ENCODE assay signal across 1 mouse cellular context in the genomic region with DNA sequence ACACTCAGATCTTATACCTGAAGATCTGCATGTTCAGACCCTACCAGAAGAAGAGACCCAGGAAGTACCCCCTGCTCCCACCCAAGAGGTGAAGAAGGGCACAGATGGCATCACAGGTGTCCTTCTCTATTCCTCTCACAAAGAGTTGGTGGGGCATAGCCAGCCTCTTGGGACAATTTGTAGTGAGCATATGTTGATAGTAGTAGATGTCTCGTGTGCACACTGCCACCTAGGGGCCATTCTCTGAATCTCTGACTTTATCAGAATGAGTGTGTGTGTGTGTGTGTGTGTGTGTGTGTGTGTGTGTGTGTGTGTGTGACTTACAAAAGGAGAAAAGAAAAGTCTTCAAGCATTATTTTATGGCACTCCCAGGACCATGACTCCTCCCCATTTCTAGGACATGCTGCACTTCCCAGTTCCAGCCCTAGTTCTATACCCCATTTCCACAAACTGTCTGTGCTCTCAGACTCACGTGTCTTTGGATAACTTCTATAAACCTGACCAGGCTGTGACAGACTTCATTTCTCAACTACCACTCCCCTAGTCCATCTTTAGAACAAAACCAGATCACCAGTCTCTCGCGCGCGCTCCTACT.
TF ChIP-seq lines count a peak whose summit lies in the region.

No protein-coding gene starts in this region.

TF ChIP-seq in CH12.LX, 34 proteins besides CTCF, POLR2A, EP300 and RAD21:
- TF ChIP-seq SMC3 (IDR thresholded peaks at IDR 0.05; ENCODE audit: low read depth, low read length) (peak; percentile 92), ZC3H11A (IDR thresholded peaks at IDR 0.05; ENCODE audit: low read depth, low read length) (peak; percentile 83), HCFC1 (IDR thresholded peaks at IDR 0.05; ENCODE audit: low read depth, low read length) (no peak), JUND (conservative IDR thresholded peaks at IDR 0.05; ENCODE audit: low read depth, low read length) (no peak), MYC (IDR thresholded peaks at IDR 0.05; ENCODE audit: low read depth, low read length) (0 out of 2 replicates have a peak, but pooled peaks have one; percentile 20), TCF12 (IDR thresholded peaks at IDR 0.05; ENCODE audit: low read depth, low read length) (peak; percentile 51; the same call in 1 of the 2 replicates), IRF4 (IDR thresholded peaks at IDR 0.05; ENCODE audit: low read depth, low read length) (peak; percentile 21; the same call in 1 of the 2 replicates), MAX (IDR thresholded peaks at IDR 0.05; ENCODE audit: low read length) (0 out of 2 replicates have a peak, but pooled peaks have one; percentile 4)
